Mouse (Mus musculus) cerebellum, postnatal 36 days (tissue): ENCODE results near the gene Osm.

Experiments
- DNase-seq, 2 experiments: peaks; one replicate each; pipeline ENCODE4 v3.0.0; 2021 to 2022; ENCODE audit warnings: mixed read lengths in 2 of 2

Gene Osm

GRCm38 (mm10) chr11:4235665-4236545 lies at the start of gene Osm:
Osm (plus strand) TSS chr11:4236420.
- no peak for DNase-seq

- DNase-seq = peak; percentile 96 to 99
These were observed 49.5 kb upstream of the Osm start, which contains the start of gene Tbc1d10a for GRCm38 (mm10) chr11:4186486-4187317. Tbc1d10a (plus strand) TSS chr11:4186789.

DNA sequence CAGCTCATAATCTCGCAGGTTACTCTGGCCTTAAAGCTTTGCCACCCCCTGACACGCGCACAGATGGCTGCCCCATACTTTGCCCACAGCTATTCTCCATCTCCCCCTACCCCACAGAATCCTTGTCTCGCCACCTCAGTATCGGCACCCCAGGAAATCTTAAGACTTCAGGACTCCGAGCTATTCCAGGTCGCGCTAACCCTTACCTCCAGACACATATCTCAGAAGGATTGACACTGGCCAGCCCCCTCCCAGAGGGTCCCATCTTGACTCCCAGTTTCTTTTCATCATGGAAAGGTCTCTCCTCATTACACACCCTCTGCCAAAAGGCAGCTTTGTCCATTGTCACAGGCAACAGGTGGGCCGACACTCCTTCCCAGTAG lies 48.9 kb upstream of the Osm start:
- DNase-seq = peak in 1 of 2 experiments; percentile 18

DNA sequence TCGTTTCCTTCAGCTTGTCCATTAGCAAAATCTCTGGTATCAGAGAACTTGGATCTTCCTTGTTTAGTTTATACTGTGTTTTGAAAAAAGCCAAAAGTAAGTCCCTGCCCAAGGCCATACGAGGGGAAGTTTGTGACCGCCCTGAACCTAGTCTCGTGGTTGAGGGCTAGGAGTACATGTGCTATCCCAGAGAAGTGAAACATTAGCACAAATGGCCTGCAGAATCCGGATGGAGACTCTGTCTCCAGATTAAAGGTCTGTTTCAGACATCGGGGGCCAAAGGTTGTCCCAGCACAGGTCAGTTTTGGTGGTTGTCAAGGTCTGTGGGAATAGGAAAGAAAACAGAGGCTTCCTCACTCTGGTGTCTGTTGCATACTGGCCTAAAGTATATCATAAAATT lies 47.0 kb upstream of the Osm start:
- DNase-seq = no peak

GRCm38 (mm10) chr11:4190677-4191076 lies 45.5 kb upstream of the Osm start:
- no peak for DNase-seq

GRCm38 (mm10) chr11:4192757-4193156 lies 43.5 kb upstream of the Osm start:
- DNase-seq = no peak

DNA sequence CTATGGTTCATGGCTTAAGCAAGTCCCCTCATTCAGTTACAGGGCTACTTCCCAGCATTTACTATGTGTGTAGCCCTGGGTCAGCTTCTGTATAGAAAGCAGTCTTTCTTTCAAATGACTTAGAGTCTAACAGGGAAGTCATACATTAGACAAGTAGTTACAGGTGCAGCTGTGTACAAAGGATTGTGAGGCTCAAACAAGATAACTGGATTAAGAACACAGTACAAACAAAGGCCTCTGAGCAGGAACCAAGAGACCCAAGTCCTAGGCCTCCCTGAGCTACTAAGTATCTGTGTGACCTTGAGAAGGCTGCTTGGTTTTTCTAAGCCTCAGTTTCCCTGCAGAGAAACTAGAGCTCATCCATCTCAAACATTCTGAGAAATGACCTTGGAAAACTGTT lies 42.8 kb upstream of the Osm start:
- DNase-seq = no peak

DNA sequence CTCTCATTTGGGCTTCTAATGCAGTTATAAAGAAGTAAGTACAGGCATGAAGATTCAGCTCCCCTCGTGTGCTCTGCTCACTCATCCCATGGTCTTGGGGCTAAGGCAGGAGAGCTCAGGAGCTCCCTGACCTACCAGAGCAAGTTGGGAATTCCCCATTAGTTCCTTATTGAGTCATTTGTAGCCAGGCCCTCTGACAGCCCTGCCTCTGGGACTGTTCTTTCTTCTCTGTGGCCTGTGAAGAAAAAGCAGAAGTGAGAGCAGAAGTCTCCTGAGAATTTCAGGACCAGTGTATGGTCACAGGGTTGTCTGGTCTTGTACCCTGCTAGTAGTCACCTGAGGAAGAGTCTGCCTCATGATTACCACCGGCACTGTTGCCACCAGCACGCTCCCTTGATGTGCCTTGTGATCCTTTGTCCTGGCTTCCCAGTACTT lies 40.6 kb upstream of the Osm start:
- no peak for DNase-seq

GRCm38 (mm10) chr11:4196636-4197035 lies 39.6 kb upstream of the Osm start:
- DNase-seq = no peak

- no peak for DNase-seq
These were observed 38.5 kb upstream of the Osm start for GRCm38 (mm10) chr11:4197691-4198090.

DNA sequence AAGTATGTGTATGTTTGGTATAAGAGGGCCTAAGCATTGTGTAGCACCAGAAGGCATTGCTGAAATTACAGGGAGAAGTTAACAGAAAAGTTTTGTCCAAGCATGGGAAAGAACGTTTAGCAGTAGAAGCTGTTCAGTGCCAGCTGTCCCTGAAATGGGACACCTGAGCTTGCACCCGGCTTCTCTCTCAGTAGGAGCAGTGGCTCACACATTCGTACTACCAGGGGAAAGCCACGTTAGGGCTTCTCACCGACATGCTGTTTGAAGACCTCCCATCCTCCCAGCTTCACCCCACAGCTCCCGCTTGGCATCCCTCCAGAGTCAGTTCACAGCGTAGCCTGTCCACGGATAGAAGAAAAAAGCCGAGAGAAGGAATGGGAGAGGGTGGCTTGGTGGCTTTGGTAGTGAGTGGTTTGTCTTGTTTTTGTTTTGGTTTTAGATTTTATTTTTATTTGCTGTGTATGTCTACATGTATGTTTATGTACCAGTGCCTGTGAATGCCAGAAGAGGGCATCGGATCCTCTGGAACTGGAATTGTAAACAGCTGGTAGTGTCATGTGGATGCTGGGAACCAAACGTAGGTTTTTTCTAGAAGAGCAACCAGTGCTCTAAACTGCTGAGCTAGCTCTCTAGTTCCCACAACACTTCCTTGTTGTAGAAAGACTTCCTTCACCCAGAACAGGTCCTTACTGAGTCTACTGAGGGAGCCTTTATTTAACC lies 34.1 kb upstream of the Osm start:
- no peak for DNase-seq

- DNase-seq = no peak
These were observed 33.1 kb upstream of the Osm start for GRCm38 (mm10) chr11:4202995-4203704.

DNA sequence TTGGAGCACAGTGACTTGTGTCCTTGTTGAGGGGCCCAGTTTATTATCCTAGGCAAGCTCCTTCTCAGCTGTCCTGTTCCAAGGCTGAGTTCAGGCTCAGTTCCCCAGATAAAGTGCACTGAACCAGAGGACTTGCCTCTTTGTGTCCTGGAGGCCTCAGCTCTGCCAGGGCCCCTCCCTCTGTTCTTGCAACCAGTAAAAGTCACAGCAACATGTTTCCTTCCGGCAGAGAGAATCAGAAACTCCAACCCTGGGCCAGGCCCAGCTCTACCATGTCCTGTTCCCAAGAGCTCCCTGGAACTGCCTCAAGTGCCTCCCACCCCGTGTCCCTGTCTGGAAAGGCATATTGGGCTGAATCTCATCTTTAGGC lies 32.5 kb upstream of the Osm start:
- DNase-seq = no peak

DNA sequence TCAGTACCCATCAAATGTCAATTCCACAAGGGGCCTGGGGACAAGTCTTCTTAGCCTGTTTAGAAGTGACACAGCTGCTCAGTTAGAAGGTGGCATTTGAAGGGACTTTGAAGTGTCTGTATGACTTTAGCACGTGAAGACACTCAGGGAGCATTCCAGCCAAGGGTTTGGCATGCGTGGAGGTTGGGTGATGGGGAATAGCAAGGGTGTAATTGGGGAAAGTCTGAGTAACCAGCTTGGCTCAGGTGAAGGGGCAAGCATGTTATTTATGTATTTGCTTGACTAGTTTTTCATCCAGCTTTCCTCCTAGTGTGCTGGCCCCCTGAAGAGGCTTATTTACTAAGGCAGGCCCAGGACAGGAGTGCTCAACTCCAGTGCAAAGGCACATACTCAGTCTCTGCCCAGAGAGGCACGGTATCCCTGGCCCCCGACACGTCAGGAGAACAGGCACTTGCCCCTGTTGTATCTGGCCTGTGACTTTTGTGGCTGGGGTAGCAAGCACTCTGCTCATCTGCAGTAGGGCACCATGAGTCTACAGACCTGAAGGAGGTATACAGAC lies 31.0 kb upstream of the Osm start:
- no peak for DNase-seq

GRCm38 (mm10) chr11:4205951-4206350 lies 30.3 kb upstream of the Osm start:
- DNase-seq = no peak

DNA sequence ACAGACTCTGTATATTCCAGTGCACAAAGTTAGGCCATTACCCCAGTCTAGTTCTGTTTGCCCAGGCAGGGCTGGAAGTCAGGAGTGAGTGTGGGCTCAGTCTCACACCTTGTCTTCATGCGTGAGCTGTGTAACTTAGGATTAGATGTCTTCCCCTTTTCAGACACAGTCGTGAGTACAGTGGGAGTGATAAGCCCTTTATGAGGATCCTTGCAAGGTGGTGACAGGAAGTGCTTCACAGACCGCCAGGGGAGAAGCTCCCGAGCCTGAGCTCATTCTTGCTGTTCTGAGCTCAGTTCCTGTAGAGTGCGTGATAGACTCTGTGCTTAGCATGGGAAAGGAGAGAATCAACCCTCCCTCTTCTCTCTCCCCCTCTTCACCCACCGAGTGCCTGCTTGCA lies 29.7 kb upstream of the Osm start:
- DNase-seq = no peak

GRCm38 (mm10) chr11:4207655-4208054 lies 28.6 kb upstream of the Osm start:
- DNase-seq = no peak

DNA sequence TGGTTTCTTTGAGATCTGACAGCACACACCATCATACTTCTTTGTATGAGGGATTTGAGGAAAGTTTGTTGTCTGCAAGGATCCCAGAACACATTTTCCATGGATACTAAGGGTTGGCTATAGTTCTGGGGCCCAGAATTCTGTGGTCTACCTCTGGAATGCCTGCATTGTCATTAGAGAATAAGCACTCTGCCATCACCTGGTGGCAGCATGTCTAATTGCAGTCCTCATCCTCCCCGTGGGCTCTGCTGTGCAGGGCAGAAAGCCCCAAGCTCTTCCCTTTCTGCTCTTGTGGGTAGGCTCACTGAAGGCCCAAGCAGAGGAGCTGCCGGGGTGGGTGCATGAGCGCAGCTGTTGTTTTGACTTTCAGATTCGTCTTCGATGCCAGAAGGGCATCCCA lies 26.7 kb upstream of the Osm start:
- DNase-seq = no peak

DNA sequence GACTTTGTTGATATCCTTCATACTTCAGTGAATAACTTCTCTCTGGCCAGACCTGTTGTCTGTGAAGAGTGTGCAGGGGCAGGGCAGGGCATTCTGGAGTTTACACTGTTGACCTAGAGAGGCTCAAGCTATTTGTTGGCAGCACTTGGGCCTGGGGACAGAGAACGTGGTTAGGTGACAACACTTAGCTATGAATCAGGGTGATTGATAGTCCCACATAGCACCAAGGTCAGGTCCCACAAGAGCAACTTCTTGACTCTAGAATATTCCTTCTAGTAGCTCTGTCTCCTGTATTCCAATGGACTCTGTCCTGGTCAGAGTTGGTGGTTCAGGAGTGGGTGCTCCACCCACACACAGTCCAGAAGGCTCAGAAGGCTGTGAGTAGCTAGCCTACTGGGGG lies 25.4 kb upstream of the Osm start:
- DNase-seq = no peak

DNA sequence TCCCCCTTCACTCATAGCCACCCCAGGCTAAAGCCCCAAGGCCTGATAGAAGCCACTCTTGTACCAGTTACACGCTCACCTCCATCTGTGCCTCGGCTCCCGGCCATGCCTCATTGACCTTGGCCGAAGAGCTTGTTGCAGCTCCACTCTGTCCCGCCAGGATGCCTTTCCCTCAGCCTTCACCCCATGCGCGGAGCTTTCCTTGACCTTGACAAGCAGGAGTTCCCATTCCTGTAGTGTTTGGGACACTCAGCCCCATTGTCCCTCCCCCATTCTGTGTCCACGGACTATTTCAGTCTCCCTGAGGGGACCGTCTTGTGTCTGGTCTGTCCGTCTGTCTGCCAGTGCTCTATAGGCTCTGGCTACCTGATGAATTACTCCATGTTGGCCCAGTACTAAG lies 23.1 kb upstream of the Osm start:
- DNase-seq = no peak

- DNase-seq = no peak
These were observed 21.6 kb upstream of the Osm start for GRCm38 (mm10) chr11:4214572-4214971.

GRCm38 (mm10) chr11:4215061-4215460 lies 21.2 kb upstream of the Osm start:
- DNase-seq = no peak
